Mouse (Mus musculus) Muller cell, postnatal 12 days (primary cell): ENCODE data around the gene Asz1.

Source experiments
- DNase-seq: peaks from one replicate; pipeline ENCODE4 v3.0.0-alpha.2; 2015; ENCODE audit errors: inconsistent ontology term

Asz1 gene

GRCm38 (mm10) chr6:18108934-18109333 lies at the start of gene Asz1:
TSS of gene Asz1 (minus strand) at chr6:18109061.
- DNase-seq: no peak

GRCm38 (mm10) chr6:18153031-18153430 lies 44.2 kb upstream of the Asz1 start:
- DNase-seq: peak; percentile 51

- DNase-seq: peak; percentile 41
Observed at GRCm38 (mm10) chr6:18135246-18135645, 26.4 kb upstream of the Asz1 start.

DNA sequence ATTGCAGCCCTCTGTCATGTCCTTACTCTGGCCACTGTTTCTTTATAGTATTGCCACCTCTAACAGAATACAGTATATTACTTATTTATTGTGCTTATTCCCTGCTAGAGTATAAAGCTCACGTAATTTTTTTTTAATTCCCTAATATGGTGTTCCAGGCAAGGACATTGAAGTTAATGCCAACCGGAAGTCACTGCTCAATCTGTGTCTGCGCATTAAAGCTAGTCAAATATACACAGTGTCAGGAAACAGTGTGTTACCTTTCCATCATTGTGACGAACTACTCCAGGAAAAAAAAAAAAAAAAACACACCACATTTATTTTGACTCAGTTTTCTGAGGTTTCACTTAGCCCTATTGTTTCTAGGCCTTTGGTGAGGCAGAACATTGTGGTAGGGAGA lies 19.2 kb upstream of the Asz1 start:
- no peak for DNase-seq

- DNase-seq: no peak
Observed at GRCm38 (mm10) chr6:18127206-18127983, 18.5 kb upstream of the Asz1 start.

- no peak for DNase-seq
Observed at GRCm38 (mm10) chr6:18096861-18097260, 12.0 kb downstream of the Asz1 start.

- DNase-seq: no peak
Observed at GRCm38 (mm10) chr6:18089098-18089497, 19.8 kb downstream of the Asz1 start.

GRCm38 (mm10) chr6:18087160-18087804 lies 21.6 kb downstream of the Asz1 start:
- DNase-seq: peak; percentile 39

- DNase-seq: peak; percentile 42
Observed at GRCm38 (mm10) chr6:18078615-18079014, 30.2 kb downstream of the Asz1 start.

DNA sequence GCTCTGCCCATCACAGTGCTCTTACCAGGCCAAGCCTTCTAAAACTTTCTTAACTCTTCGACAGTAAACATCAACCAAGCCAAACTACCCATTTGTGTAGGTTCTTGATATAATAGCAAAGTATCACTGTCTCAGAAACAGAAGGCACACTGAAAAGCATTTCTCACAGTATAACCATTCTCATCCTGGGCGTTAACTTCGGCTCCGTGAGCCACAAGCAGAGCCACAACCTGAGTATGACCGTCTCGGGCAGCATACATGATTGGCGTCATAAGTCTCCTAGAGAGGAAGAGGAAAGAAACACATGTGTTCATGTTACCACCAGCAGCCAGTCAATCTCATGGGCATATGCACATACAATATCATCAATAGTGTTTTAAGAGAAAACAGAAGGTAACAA lies 31.9 kb downstream of the Asz1 start:
- DNase-seq: no peak

- no peak for DNase-seq
Observed at GRCm38 (mm10) chr6:18076577-18076976, 32.3 kb downstream of the Asz1 start.

DNA sequence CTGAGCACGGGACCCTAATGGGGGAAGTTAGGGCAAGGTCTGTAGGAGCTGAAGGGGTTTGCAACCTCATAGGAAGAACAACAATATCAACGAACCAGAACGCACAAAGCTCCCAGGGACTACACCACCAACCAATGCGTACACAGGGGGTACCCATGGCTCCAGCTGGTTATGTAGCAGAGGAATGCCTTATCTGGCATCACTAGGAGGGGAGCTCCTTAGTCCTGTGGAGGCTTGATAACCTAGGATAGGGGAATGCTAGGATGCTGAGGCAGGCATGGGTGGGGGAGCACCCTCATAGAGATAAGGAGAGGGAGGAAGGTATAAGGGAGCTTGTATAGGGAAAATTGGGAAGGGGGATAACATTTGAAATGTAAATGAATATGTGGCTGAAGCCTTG lies 51.0 kb downstream of the Asz1 start:
- DNase-seq: no peak

DNA sequence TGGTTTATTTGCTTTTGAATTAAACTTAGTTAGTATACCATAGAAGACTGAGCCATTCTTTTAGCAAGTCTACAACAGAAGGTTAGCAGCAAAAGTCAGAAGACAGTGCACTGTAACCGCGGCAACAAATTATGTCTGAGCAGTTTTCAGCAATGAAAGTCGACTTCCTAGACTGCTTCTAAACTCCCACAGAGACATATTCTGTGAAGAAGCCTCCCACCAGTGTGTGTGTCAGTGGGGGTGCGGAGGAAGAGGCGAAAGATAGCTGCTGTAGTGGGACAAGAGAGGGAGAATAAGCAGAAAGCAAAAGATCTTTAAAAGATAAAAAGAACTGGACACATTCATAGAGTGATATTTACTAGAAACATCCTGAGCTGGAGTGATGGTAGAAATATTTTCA lies 57.2 kb downstream of the Asz1 start:
- no peak for DNase-seq

GRCm38 (mm10) chr6:18044299-18044698 lies 64.6 kb downstream of the Asz1 start:
- no peak for DNase-seq

GRCm38 (mm10) chr6:18043172-18043571 lies 65.7 kb downstream of the Asz1 start:
- DNase-seq: no peak

DNA sequence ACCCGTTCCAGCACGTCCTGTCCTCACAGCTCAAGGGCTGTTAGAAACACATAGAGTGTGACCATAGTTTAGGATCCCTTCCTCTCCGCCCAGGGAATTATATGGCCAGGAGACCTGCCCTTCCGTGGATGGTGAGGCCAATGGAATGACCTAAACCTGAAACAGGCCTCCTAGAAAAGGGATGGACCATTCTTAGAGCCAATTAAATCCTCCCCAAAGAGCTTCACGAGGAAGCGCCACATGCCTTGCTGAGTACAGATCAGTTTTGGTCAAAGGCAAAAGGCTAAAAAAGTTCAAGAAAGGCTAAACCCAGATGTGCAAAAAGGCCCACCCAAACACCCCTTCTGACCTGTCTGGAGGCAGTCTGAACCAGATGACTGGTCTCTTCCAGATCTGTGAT lies 76.6 kb downstream of the Asz1 start:
- DNase-seq: no peak

DNA sequence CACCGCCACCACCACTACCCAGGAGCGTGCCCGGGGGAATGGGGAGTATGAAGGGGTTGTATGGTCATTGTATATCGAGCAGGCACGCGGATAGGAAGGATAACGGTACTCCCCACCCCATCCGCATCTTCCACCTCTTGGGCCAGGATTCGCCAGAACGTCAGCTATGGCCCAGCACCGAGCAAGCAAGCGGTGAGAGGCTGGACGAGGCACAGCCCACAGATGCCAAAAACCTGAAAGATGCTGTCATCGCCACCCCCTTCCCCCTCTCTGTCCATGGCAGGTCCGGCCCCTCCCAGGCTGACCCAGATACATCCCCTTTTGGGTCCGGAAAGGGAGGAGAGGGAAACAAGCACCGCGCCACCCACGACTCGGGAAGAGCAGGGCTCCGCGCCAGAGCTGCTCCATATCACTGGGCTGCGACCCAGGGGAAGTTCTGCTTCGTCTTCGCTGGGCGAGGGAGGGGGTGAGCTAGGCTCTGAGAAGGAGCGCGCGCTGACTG lies 77.3 kb downstream of the Asz1 start:
- peak; percentile 93 for DNase-seq

DNA sequence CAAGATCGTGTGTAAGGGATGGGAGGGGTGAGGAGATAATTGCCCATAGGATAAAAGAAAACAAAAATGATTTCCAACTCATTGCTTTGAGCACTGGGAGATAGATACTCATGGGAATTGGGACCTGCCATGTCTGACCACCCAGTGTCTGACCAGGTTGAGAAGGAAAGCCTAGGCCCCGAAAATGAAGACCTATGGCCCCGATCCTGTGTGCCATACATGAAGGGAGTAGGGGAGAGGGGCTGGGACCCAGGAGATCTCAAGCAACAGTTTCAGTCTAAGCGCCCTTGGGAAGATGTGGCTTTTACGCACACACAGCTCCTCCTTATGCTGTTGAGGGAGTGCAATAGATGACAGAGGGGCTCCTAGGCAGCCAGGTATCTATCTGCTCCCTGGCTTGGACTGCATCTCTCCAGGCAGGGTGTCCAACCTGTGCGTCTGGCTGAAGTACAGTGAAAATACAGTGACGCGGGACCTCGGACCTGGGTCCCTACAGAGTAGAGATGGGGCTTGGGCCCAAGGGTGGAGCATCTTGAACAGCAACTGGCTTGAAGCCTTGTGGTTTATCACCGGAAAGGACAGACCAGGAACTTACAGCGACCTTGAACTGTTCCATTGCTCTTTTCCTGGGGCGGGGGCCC lies 77.9 kb downstream of the Asz1 start:
- no peak for DNase-seq

GRCm38 (mm10) chr6:18029746-18030656 lies 78.9 kb downstream of the Asz1 start, which contains the start of gene Wnt2:
TSS of gene Wnt2 (minus strand) at chr6:18030585.
- peak; percentile 72 for DNase-seq

GRCm38 (mm10) chr6:18024133-18024794 lies 84.6 kb downstream of the Asz1 start:
- DNase-seq: no peak

DNA sequence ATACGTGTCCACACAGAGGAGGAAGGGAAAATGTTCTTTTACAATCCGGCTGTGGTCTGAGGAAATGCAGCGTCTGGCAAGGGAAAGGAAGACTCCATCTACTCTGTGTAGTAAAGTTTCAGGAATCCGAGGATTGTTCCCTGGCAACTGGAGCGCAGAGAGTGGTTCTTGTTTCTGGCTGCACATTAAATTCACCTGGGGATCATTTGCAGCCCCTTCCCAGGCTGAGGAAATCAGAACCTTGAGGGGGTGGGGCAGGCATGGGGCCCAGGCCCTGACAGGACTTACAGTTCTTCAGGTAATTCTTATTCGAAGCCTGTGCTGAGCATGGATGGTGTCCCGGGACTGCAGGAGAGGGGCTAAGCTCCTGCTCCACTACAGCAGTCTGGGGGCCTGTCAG lies 95.5 kb downstream of the Asz1 start:
- DNase-seq: no peak
